Mouse (Mus musculus): ENCODE data around the gene Rab27a. TPM values are rescaled to one million over a fixed set of nuclear protein-coding genes. Genes with fewer than 3 reads are reported as not detected.

Rab27a gene
- total and polyA plus RNA-seq, 3 experiments: 14.8 to 25.6 (median 20.0) TPM

- Histone ChIP-seq H3K4me1 (ENCODE audit: control insufficient read depth in 1 of 2, insufficient read depth in 2 of 2) (peaks cover 0 to 21% of the 10 kb centered on the region in 2 experiments; a peak in 2 of 4 replicates), H3K27ac (ENCODE audit: insufficient read depth, low read depth) (no peak overlapping the region), H3K9ac (ENCODE audit: insufficient read depth, low read depth) (no peak overlapping the region), H3K9me3 (replicated peaks; ENCODE audit: low read length) (no peaks in the 10 kb centered on the region), H3K79me2 (replicated peaks; ENCODE audit: control insufficient read depth, extremely low read depth, insufficient read depth, poor library complexity, severe bottlenecking) (no peaks in the 10 kb centered on the region), H3K4me3 (replicated peaks in 1 of 3; ENCODE audit: low read depth in 2 of 3, low read length in 2 of 3, poor library complexity in 1 of 3) (no peak overlapping the region), H3K4me2 (ENCODE audit: insufficient read depth, low read depth, poor library complexity, severe bottlenecking) (no peak overlapping the region), H3K27me3 (replicated peaks) (no peaks in the 10 kb centered on the region), H3K36me3 (replicated peaks in 1 of 2; ENCODE audit: control insufficient read depth in 1 of 2, insufficient read depth in 1 of 2, low read length in 1 of 2) (peaks cover 0 to 7% of the 10 kb centered on the region in 2 experiments)
- TF ChIP-seq E2F4 (IDR thresholded peaks at IDR 0.05; ENCODE audit: insufficient replicate concordance, low read depth, low read length): no peak
- no peak for TF ChIP-seq SIN3A (IDR thresholded peaks at IDR 0.05; ENCODE audit: low read length)
- no peak for TF ChIP-seq CHD2 (IDR thresholded peaks at IDR 0.05; ENCODE audit: low read length)
- no peak for TF ChIP-seq PAX5 (IDR thresholded peaks at IDR 0.05; ENCODE audit: low read length)
- no peak for TF ChIP-seq MAZ (IDR thresholded peaks at IDR 0.05; ENCODE audit: low read depth, low read length)
- TF ChIP-seq CHD1 (IDR thresholded peaks at IDR 0.05; ENCODE audit: low read depth, low read length): no peak
- no peak for TF ChIP-seq ZKSCAN1 (IDR thresholded peaks at IDR 0.05; ENCODE audit: borderline replicate concordance, low read depth, low read length)
- no peak for TF ChIP-seq SMC3 (IDR thresholded peaks at IDR 0.05; ENCODE audit: low read depth, low read length)
- TF ChIP-seq EP300 (IDR thresholded peaks at IDR 0.05; ENCODE audit: low read length): no peak
- TF ChIP-seq JUND (conservative IDR thresholded peaks at IDR 0.05; ENCODE audit: low read depth, low read length): no peak
- TF ChIP-seq ZMIZ1 (IDR thresholded peaks at IDR 0.05; ENCODE audit: low read depth, low read length): no peak
- no peak for TF ChIP-seq JUN (IDR thresholded peaks at IDR 0.05; ENCODE audit: insufficient read depth, low read depth, low read length)
- TF ChIP-seq USF2 (conservative IDR thresholded peaks at IDR 0.05; ENCODE audit: low read depth, low read length): no peak
- no peak for TF ChIP-seq ELF1 (IDR thresholded peaks at IDR 0.05; ENCODE audit: low read depth, low read length)
- TF ChIP-seq HCFC1 (IDR thresholded peaks at IDR 0.05; ENCODE audit: low read depth, low read length): no peak
- DNase-seq (ENCODE audit: extremely low read depth): no peak
- dilution Hi-C loops (cut with MboI; ENCODE audit: extremely low pct_ligation_motif_present, extremely low pct_unique_long_range_greater_than_20kb, low sequenced_read_pairs) (no loop called here), in situ Hi-C loops (cut with MboI; ENCODE audit: low pct_ligation_motif_present, low pct_unique_long_range_greater_than_20kb, low sequenced_read_pairs) (no loop called here)
These were observed 60.5 kb downstream of the Rab27a start for GRCm38 (mm10) chr9:73105141-73105540.

- no peaks in the 10 kb centered on the region for H3K27me3 ChIP-seq (replicated peaks)
- TF ChIP-seq JUND (conservative IDR thresholded peaks at IDR 0.05; ENCODE audit: low read depth, low read length) (no peak), E2F4 (IDR thresholded peaks at IDR 0.05; ENCODE audit: insufficient replicate concordance, low read depth, low read length) (no peak), MAFK (IDR thresholded peaks at IDR 0.05; ENCODE audit: insufficient replicate concordance, low read length) (no peak), ELF1 (IDR thresholded peaks at IDR 0.05; ENCODE audit: low read depth, low read length) (no peak), HCFC1 (IDR thresholded peaks at IDR 0.05; ENCODE audit: low read depth, low read length) (no peak), BHLHE40 (IDR thresholded peaks at IDR 0.05; ENCODE audit: low read depth, low read length) (no peak), MAZ (IDR thresholded peaks at IDR 0.05; ENCODE audit: low read depth, low read length) (no peak), POLR2A (IDR thresholded peaks at IDR 0.05; ENCODE audit: low read depth, low read length) (no peak)
- DNase-seq (ENCODE audit: extremely low read depth): no peak
- no peak overlapping the region for H3K9ac ChIP-seq (ENCODE audit: insufficient read depth, low read depth)
- in situ Hi-C loops (cut with MboI; ENCODE audit: low pct_ligation_motif_present, low pct_unique_long_range_greater_than_20kb, low sequenced_read_pairs): no loop called here
- H3K36me3 ChIP-seq (replicated peaks in 1 of 2; ENCODE audit: control insufficient read depth in 1 of 2, insufficient read depth in 1 of 2, low read length in 1 of 2): peaks cover 0 to 7% of the 10 kb centered on the region in 2 experiments
- H3K27ac ChIP-seq (ENCODE audit: insufficient read depth, low read depth): no peak overlapping the region
- dilution Hi-C loops (cut with MboI; ENCODE audit: extremely low pct_ligation_motif_present, extremely low pct_unique_long_range_greater_than_20kb, low sequenced_read_pairs): no loop called here
- H3K4me2 ChIP-seq (ENCODE audit: insufficient read depth, low read depth, poor library complexity, severe bottlenecking): no peak overlapping the region
- H3K9me3 ChIP-seq (replicated peaks; ENCODE audit: low read length): no peaks in the 10 kb centered on the region
- H3K79me2 ChIP-seq (replicated peaks; ENCODE audit: control insufficient read depth, extremely low read depth, insufficient read depth, poor library complexity, severe bottlenecking): no peaks in the 10 kb centered on the region
- H3K4me3 ChIP-seq (replicated peaks in 1 of 3; ENCODE audit: low read depth in 2 of 3, low read length in 2 of 3, poor library complexity in 1 of 3): no peak overlapping the region
- peaks cover 0 to 21% of the 10 kb centered on the region in 2 experiments; a peak in 2 of 4 replicates for H3K4me1 ChIP-seq (ENCODE audit: control insufficient read depth in 1 of 2, insufficient read depth in 2 of 2)
These were observed 61.1 kb downstream of the Rab27a start for GRCm38 (mm10) chr9:73105771-73106170.

Data from CH12.LX (cell line).